Mouse (Mus musculus) spleen, adult 2 months (tissue): ENCODE measurements around the gene Ube3b.

Experiments
- CTCF ChIP-seq: fragments of 200-500 bp; IDR thresholded peaks from 2 replicates; pipeline ENCODE4 v1.5.1; 2011; ENCODE audit warnings: mild to moderate bottlenecking, inconsistent platforms; ENCODE audit not compliant: insufficient read depth, insufficient read length, insufficient replicate concordance; ENCODE audit errors: extremely low read depth
- POLR2A ChIP-seq: fragments of 200-500 bp; IDR thresholded peaks from 2 replicates; pipeline ENCODE4 v1.6.1; 2011; ENCODE audit warnings: low read depth, low read length, inconsistent platforms

- no peak for TF ChIP-seq CTCF
- TF ChIP-seq POLR2A: no peak
Observed at GRCm38 (mm10) chr5:114426732-114427131, 46.3 kb downstream of the Ube3b start.
